Mouse (Mus musculus) limb, embryonic 14.5 days (tissue): Measurements from ENCODE around the gene Anp32e. TPM values are rescaled to one million over a fixed set of nuclear protein-coding genes. Genes with fewer than 3 reads are reported as not detected.

Experiments
- ATAC-seq: fragments of 200-750 bp; cut with Nextera tagmentation; 2 replicates; pipeline ENCODE4 v1.8.0; 2017; ENCODE audit warnings: low read depth, moderate number of reproducible peaks, moderate TSS enrichment; ENCODE audit not compliant: low FRiP score
- DNase-seq: peaks from one replicate; pipeline ENCODE4 v3.0.0-alpha.2; 2015; ENCODE audit warnings: low spot score
- H3K27ac ChIP-seq: fragments of 300-500 bp; sonication (generic); replicated peaks from 2 replicates; pipeline ENCODE4 v1.5.1; 2014; ENCODE audit warnings: low read depth, mild to moderate bottlenecking, low read length, moderate library complexity, mixed read lengths
- H3K27me3 ChIP-seq: fragments of 300-500 bp; sonication (generic); 2 replicates; pipeline ENCODE4 v1.6.1; 2014; ENCODE audit warnings: low read length, mixed read lengths; ENCODE audit not compliant: control insufficient read depth, insufficient read depth
- H3K36me3 ChIP-seq: fragments of 300-500 bp; sonication (generic); 2 replicates; pipeline ENCODE4 v1.6.1; 2014; ENCODE audit warnings: mild to moderate bottlenecking, low read length, moderate library complexity, mixed read lengths; ENCODE audit not compliant: control insufficient read depth, insufficient read depth
- H3K4me1 ChIP-seq: fragments of 300-500 bp; sonication (generic); 2 replicates; pipeline ENCODE4 v1.6.1; 2014; ENCODE audit warnings: antibody characterized with exemption, low read length, mixed read lengths; ENCODE audit not compliant: control insufficient read depth, insufficient read depth
- H3K4me2 ChIP-seq: fragments of 300-500 bp; sonication (generic); replicated peaks from 2 replicates; pipeline ENCODE4 v1.6.1; 2014; ENCODE audit warnings: low read depth, mild to moderate bottlenecking, low read length, moderate library complexity; ENCODE audit not compliant: severe bottlenecking
- H3K4me3 ChIP-seq: fragments of 300-500 bp; sonication (generic); replicated peaks from 2 replicates; pipeline ENCODE4 v1.5.1; 2014; ENCODE audit warnings: low read length
- H3K9ac ChIP-seq: fragments of 300-500 bp; sonication (generic); 2 replicates; pipeline ENCODE4 v1.6.1; 2014; ENCODE audit warnings: mild to moderate bottlenecking, low read depth, low read length, moderate library complexity; ENCODE audit not compliant: severe bottlenecking
- H3K9me3 ChIP-seq: fragments of 300-500 bp; sonication (generic); 2 replicates; pipeline ENCODE4 v1.6.1; 2016; ENCODE audit warnings: low read length; ENCODE audit not compliant: control insufficient read depth
- POLR2A ChIP-seq: fragments of 200-500 bp; IDR thresholded peaks from 2 replicates; pipeline ENCODE4 v1.8.0; 2012; ENCODE audit warnings: inconsistent platforms, mild to moderate bottlenecking, moderate library complexity, borderline replicate concordance; ENCODE audit not compliant: insufficient read depth, insufficient read length; ENCODE audit errors: extremely low read depth
- WGBS: fragments of 180-500 bp; shearing (Covaris S2); extraction: QIAGEN DNeasy Blood & Tissue Kit; methylation state at CpG from one replicate; pipeline ENCODE4 v1.1.7; 2014; 5-methylcytosine and 5-hydroxymethylcytosine counted together
- polyA plus RNA-seq, 2 experiments: library from polyadenylated mRNA; depleted of rRNA in 1 of 2; stranded (reverse) in 1 of 2; unstranded in 1 of 2; fragments of >200 nt; fragmentation: Nextera tagmentation in 1 of 2; extraction: Ambion mirVana in 1 of 2; gene quantifications; 2 replicates each; pipeline versions ENCODE4 v1.2.1 to v1.2.3; 2012 to 2014

Anp32e gene
- polyA plus RNA-seq, 2 experiments = 55.0 to 137 TPM

- H3K27me3 ChIP-seq = no peaks in the 10 kb centered on the region
- TF ChIP-seq POLR2A = no peak
- no peak overlapping the region for H3K9ac ChIP-seq
- no peak overlapping the region for H3K27ac ChIP-seq
- no peak for ATAC-seq
- H3K9me3 ChIP-seq = no peaks in the 10 kb centered on the region
- WGBS = 74% methylated on average over 9 of the region's 9 CpGs
- no peaks in the 10 kb centered on the region for H3K36me3 ChIP-seq
- DNase-seq = no peak
- H3K4me2 ChIP-seq = no peak overlapping the region
- H3K4me1 ChIP-seq = 0 out of 2 replicates have a peak, but pooled peaks cover 2% of the 10 kb centered on the region
- no peak overlapping the region for H3K4me3 ChIP-seq
Measured at GRCm38 (mm10) chr3:95978265-95978664, 49.2 kb downstream of the Anp32e start.

- H3K4me2 ChIP-seq = no peak overlapping the region
- H3K9me3 ChIP-seq = no peaks in the 10 kb centered on the region
- no peak overlapping the region for H3K27ac ChIP-seq
- no peaks in the 10 kb centered on the region for H3K36me3 ChIP-seq
- ATAC-seq (no peak), DNase-seq (no peak)
- no peak overlapping the region for H3K4me3 ChIP-seq
- H3K4me1 ChIP-seq = peaks cover 8% of the 10 kb centered on the region
- no peak overlapping the region for H3K9ac ChIP-seq
- no peaks in the 10 kb centered on the region for H3K27me3 ChIP-seq
- WGBS = 79% methylated on average over 12 of the region's 12 CpGs
- TF ChIP-seq POLR2A = no peak
Measured at GRCm38 (mm10) chr3:95980276-95980970, 51.4 kb downstream of the Anp32e start.

GRCm38 (mm10) chr3:95982129-95982528 lies 53.1 kb downstream of the Anp32e start:
- no peak for TF ChIP-seq POLR2A
- WGBS = 82% methylated on average over 4 of the region's 4 CpGs
- H3K27ac ChIP-seq = no peak overlapping the region

GRCm38 (mm10) chr3:95985209-95986000 lies 56.4 kb downstream of the Anp32e start:
- Histone ChIP-seq H3K4me3 (peak overlapping the region; percentile 25), H3K36me3 (peaks cover 27% of the 10 kb centered on the region), H3K27me3 (no peaks in the 10 kb centered on the region), H3K9ac (peak overlapping the region; percentile 49), H3K27ac (peak overlapping the region; percentile 86), H3K9me3 (no peaks in the 10 kb centered on the region), H3K4me2 (peak overlapping the region; percentile 61), H3K4me1 (peaks cover 22% of the 10 kb centered on the region)
- ATAC-seq (peak; percentile 93), DNase-seq (peak; percentile 90)
- peak; percentile 36; the same call in 1 of the 2 replicates for TF ChIP-seq POLR2A
- WGBS = 4% methylated on average over 11 of the region's 12 CpGs

More at GRCm38 (mm10) chr3:95982129-95982528, 53.1 kb downstream of the Anp32e start:
- Histone ChIP-seq H3K4me3 (no peak overlapping the region), H3K9ac (no peak overlapping the region), H3K9me3 (no peaks in the 10 kb centered on the region), H3K27me3 (no peaks in the 10 kb centered on the region), H3K36me3 (no peaks in the 10 kb centered on the region), H3K4me1 (peaks cover 22% of the 10 kb centered on the region), H3K4me2 (no peak overlapping the region)
- ATAC-seq = no peak
- no peak for DNase-seq

- Histone ChIP-seq H3K27ac (peak overlapping the region; percentile 86), H3K9ac (peak overlapping the region; percentile 49; the same call in 1 of the 2 replicates), H3K4me1 (peaks cover 22% of the 10 kb centered on the region), H3K36me3 (peaks cover 34% of the 10 kb centered on the region), H3K27me3 (no peaks in the 10 kb centered on the region), H3K4me2 (peak overlapping the region; percentile 61), H3K4me3 (peak overlapping the region; percentile 25), H3K9me3 (no peaks in the 10 kb centered on the region)
- TF ChIP-seq POLR2A = peak; percentile 25; the same call in 1 of the 2 replicates
- DNase-seq (peak; percentile 62), ATAC-seq (peak; percentile 12; the same call in 1 of the 2 replicates)
- WGBS = 4% methylated on average over 21 of the region's 21 CpGs
Measured at GRCm38 (mm10) chr3:95986001-95986622, 57.1 kb downstream of the Anp32e start.
